Mouse (Mus musculus) gastrocnemius, postnatal 14 days (tissue): ENCODE measurements around the gene Cyb5r2. TPM values are rescaled to one million over a fixed set of nuclear protein-coding genes. Genes with fewer than 3 reads are reported as not detected.

ENCODE experiments used
- DNase-seq: peaks from one replicate; pipeline ENCODE4 v3.0.0; 2021; ENCODE audit warnings: mixed read lengths
- intact Hi-C: fragments of 180-260 bp; cut with DNase I; formaldehyde crosslinking; loops from one replicate; pipeline ENCODE4 v1.15.1; 2025; ENCODE audit warnings: low total_unique reads
- long read RNA-seq, 2 experiments: library from polyadenylated mRNA; stranded (forward); transcript quantifications; one replicate each; pipeline ENCODE4 v2.0.0; 2021
- total RNA-seq, 2 experiments: library from RNA; stranded (reverse); gene quantifications; 2 replicates each; pipeline ENCODE4 v1.2.3; 2021

Gene Cyb5r2
- under 1 TPM in 1 of 2 experiments, not detected in 1; 0.35 TPM for total RNA-seq
- long read RNA-seq, experiment 1, result 0 reads
- long read RNA-seq, experiment 2, result 0 reads

- intact Hi-C loops, result loop anchor here (10.0 kb wide), 1 partner anchor 1247 kb away; no protein-coding TSS in a partner anchor
- peak; percentile 44 for DNase-seq
These were observed at the start of gene Cyb5r2 for GRCm38 (mm10) chr7:107757308-107758151. Gene Cyb5r2, minus strand, starts transcription at chr7:107758032.

DNA sequence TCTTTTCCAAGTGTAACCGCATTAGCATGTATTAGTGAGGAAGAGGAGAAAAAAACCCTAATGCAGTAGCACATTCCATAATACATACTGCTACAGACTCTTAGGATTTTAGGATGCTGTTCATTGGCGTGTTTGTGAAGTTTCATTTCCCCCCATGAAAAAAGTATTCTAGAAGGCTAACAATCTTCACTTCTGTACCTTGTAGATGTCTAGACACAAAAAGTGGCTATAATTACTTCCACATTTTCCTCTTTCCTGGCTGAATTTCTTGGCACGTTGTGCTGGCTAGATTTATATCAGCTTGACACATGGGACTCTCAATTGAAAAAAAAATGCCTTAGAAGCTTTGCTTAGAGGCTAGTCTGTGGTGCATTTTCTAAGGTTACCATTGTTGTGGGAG, 44.3 kb upstream of the Cyb5r2 start:
- no peak for DNase-seq
- intact Hi-C loops, result no loop called here

DNA sequence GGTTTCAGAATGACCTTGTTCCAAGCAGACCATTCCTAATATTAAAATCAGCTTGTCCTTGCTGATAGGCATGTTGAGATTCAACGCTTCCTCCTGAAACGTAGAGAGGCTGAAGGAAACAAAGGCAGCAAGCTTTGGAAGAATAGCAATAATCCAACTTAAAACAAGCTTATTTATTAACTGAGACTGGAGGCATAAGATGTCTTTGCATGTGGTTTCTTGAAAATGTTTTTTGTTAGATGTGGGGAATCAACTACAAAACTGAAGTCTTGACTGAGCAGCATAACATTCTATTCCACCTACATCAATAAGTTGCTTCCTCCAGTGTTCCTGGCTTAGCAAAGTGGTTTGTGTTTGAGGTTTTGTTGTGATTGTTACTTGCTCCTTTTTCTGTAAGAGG, 43.3 kb upstream of the Cyb5r2 start, which contains the start of gene Ovch2:
Gene Ovch2 (minus strand): TSS at position 101 of the 400 bp plus-strand sequence.
- intact Hi-C loops, result no loop called here

GRCm38 (mm10) chr7:107796500-107796899, 38.7 kb upstream of the Cyb5r2 start:
- DNase-seq, result no peak
- intact Hi-C loops, result no loop called here

More for the DNA sequence above, 43.3 kb upstream of the Cyb5r2 start, which contains the start of gene Ovch2:
- DNase-seq, result no peak

- DNase-seq, result no peak
These were observed 30.3 kb upstream of the Cyb5r2 start for GRCm38 (mm10) chr7:107787977-107788620.

GRCm38 (mm10) chr7:107779611-107780010, 21.8 kb upstream of the Cyb5r2 start:
- DNase-seq, result no peak
- intact Hi-C loops, result no loop called here

More at GRCm38 (mm10) chr7:107787977-107788620, 30.3 kb upstream of the Cyb5r2 start:
- intact Hi-C loops, result no loop called here

GRCm38 (mm10) chr7:107778216-107778615, 20.4 kb upstream of the Cyb5r2 start:
- DNase-seq, result no peak
- intact Hi-C loops, result no loop called here

DNA sequence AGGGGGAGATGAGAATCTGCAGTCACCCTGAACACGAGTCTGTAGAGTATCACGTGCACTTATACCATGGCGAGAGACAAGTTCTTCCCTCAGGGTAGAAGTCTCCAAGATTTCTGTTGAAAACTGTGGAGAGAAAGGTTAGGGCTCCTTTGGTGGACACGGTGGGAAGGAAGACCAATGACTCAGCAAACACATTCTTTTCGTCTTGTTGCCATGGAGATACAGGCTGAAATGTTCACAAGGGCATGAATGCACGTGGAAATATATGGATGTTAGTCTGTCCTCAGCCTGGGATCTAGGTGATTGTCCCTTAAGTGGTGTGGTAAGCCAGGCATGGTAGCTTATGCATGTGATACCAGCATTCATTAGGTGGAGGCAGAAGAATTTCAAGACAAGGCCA, 13.0 kb upstream of the Cyb5r2 start:
- intact Hi-C loops, result no loop called here
- no peak for DNase-seq

- no peak for DNase-seq
- intact Hi-C loops, result loop anchor here (10.0 kb wide), 1 partner anchor 1248 kb away; no protein-coding TSS in a partner anchor
These were observed 1.1 kb downstream of the Cyb5r2 start for GRCm38 (mm10) chr7:107756748-107757147.

- no peak for DNase-seq
- intact Hi-C loops, result loop anchor here (10.0 kb wide), 1 partner anchor 1249 kb away; no protein-coding TSS in a partner anchor
These were observed 1.9 kb downstream of the Cyb5r2 start for GRCm38 (mm10) chr7:107755905-107756304.

- intact Hi-C loops, result loop anchor here (10.0 kb wide), 1 partner anchor 1253 kb away; no protein-coding TSS in a partner anchor
- no peak for DNase-seq
These were observed 5.8 kb downstream of the Cyb5r2 start for GRCm38 (mm10) chr7:107752031-107752520.

DNA sequence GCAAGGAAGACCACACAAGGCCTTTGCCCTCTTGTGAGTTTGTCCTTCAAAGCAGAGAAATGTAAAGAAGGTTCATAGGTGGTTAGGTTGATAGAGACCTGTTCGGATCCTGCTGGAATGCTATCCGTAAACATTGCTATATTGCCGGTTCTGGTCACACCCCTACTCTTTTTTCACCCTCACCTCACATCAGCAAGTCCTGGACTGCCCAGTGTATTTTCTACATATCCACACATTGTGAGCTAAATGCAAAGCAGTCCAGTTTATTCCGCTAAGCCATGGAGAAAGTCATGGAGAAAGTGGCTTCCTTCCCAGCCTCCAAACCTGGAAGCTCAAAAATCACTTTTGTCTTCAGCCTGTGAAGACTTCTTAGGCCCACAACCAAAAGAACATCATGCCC, 8.1 kb downstream of the Cyb5r2 start:
- intact Hi-C loops, result loop anchor here (5.0 to 10.0 kb wide), 2 partner anchors 87 to 1255 kb away; no protein-coding TSS in a partner anchor
- DNase-seq, result no peak

- DNase-seq, result no peak
- intact Hi-C loops, result loop anchor here (5.0 kb wide), 1 partner anchor 87 kb away; no protein-coding TSS in a partner anchor
These were observed 8.6 kb downstream of the Cyb5r2 start for GRCm38 (mm10) chr7:107749270-107749669.

DNA sequence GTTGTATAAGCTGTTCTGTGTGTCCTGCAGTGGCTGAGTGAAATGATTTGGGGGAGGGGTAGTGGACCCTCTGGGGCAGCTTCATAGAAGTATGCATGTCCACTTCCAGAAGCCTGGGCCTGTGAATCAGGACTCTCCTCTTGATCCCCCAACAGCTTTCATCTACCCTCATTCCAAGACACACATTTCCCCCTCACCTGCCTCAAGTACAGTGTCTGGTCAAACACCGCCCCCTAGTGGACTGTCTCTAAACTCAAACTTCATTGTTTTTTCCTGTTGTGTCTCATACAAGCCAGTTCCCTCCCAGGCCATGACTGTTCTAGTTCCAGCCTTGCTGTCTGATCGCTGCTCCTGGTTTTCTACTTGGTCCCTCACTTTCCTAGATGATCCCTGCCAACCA, 9.9 kb downstream of the Cyb5r2 start:
- peak; percentile 53 for DNase-seq
- intact Hi-C loops, result loop anchor here (5.0 kb wide), 1 partner anchor 86 kb away; no protein-coding TSS in a partner anchor

- no peak for DNase-seq
- intact Hi-C loops, result loop anchor here (5.0 kb wide), 1 partner anchor 85 kb away; no protein-coding TSS in a partner anchor
These were observed 10.4 kb downstream of the Cyb5r2 start for GRCm38 (mm10) chr7:107747476-107747875.

DNA sequence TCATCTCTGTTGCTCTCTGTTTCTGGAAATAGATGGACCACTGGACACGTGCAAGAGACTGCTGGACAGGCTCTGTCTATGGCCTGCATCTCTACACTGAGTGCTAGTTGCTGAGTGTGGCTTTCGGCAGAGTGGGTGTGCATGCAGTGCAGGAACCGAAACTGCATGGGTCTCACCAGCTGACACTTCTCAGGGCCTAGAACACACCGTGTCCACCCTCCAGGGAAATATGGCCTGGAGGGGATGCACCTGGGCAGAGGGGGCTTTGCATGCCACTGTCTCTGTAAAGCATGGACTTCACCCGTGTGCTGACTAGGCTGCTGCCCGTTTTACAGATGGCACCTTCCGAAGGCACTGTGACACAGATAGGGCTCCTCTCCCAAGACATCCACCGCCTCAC, 11.8 kb downstream of the Cyb5r2 start:
- intact Hi-C loops, result loop anchor here (5.0 kb wide), 1 partner anchor 84 kb away; no protein-coding TSS in a partner anchor
- no peak for DNase-seq

GRCm38 (mm10) chr7:107745111-107745510, 12.7 kb downstream of the Cyb5r2 start:
- DNase-seq, result no peak
- intact Hi-C loops, result loop anchor here (5.0 kb wide), 1 partner anchor 83 kb away; no protein-coding TSS in a partner anchor

- no peak for DNase-seq
- intact Hi-C loops, result no loop called here
These were observed 13.4 kb downstream of the Cyb5r2 start for GRCm38 (mm10) chr7:107744454-107744853.

GRCm38 (mm10) chr7:107742963-107743465, 14.8 kb downstream of the Cyb5r2 start:
- no peak for DNase-seq

More at GRCm38 (mm10) chr7:107742963-107743465, 14.8 kb downstream of the Cyb5r2 start:
- intact Hi-C loops, result no loop called here
